Mouse (Mus musculus): ENCODE measurements around the gene Dcun1d4. TPM values are rescaled to one million over a fixed set of nuclear protein-coding genes. Genes with fewer than 3 reads are reported as not detected.
A peak's percentile ranks its signal among the peaks of the same experiment; 100 is the strongest.
"Not testable (repeated sequence)": the region's sequence is repeated elsewhere in the genome, so short reads cannot be mapped to it uniquely, and the experiment has no call there.

Gene Dcun1d4
- total RNA-seq (2015; ENCODE audit: low replicate concordance) (1.3 and 5.4 TPM in 2 replicates), total RNA-seq (2017; ENCODE audit: low replicate concordance) (0.77 and 1.7 TPM in 2 replicates)

GRCm38 (mm10) chr5:73480700-73481099, at the start of gene Dcun1d4:
Dcun1d4 (plus strand) TSS chr5:73481000.
- ATAC-seq (replicated peaks; ENCODE audit: low FRiP score, poor library complexity, severe bottlenecking), result no peak

GRCm38 (mm10) chr5:73431581-73431980, 49.2 kb upstream of the Dcun1d4 start:
- no peak for ATAC-seq (replicated peaks; ENCODE audit: low FRiP score, poor library complexity, severe bottlenecking)

GRCm38 (mm10) chr5:73432805-73433204, 48.0 kb upstream of the Dcun1d4 start:
- ATAC-seq (replicated peaks; ENCODE audit: low FRiP score, poor library complexity, severe bottlenecking), result no peak

GRCm38 (mm10) chr5:73434764-73435163, 46.0 kb upstream of the Dcun1d4 start:
- ATAC-seq (replicated peaks; ENCODE audit: low FRiP score, poor library complexity, severe bottlenecking), result no peak

GRCm38 (mm10) chr5:73442176-73442575, 38.6 kb upstream of the Dcun1d4 start:
- ATAC-seq (replicated peaks; ENCODE audit: low FRiP score, poor library complexity, severe bottlenecking), result no peak

GRCm38 (mm10) chr5:73450276-73450675, 30.5 kb upstream of the Dcun1d4 start:
- no peak for ATAC-seq (replicated peaks; ENCODE audit: low FRiP score, poor library complexity, severe bottlenecking)

GRCm38 (mm10) chr5:73454502-73455306, 26.1 kb upstream of the Dcun1d4 start:
- no peak for ATAC-seq (replicated peaks; ENCODE audit: low FRiP score, poor library complexity, severe bottlenecking)

- no peak for ATAC-seq (replicated peaks; ENCODE audit: low FRiP score, poor library complexity, severe bottlenecking)
These were observed 25.5 kb upstream of the Dcun1d4 start for GRCm38 (mm10) chr5:73455307-73455687.

GRCm38 (mm10) chr5:73468462-73469433, 12.1 kb upstream of the Dcun1d4 start:
- ATAC-seq (replicated peaks; ENCODE audit: low FRiP score, poor library complexity, severe bottlenecking), result no peak

- ATAC-seq (replicated peaks; ENCODE audit: low FRiP score, poor library complexity, severe bottlenecking), result no peak
These were observed 6.1 kb upstream of the Dcun1d4 start for GRCm38 (mm10) chr5:73474412-73475405.

- ATAC-seq (replicated peaks; ENCODE audit: low FRiP score, poor library complexity, severe bottlenecking), result no peak
These were observed 601 bp downstream of the Dcun1d4 start for GRCm38 (mm10) chr5:73481401-73481800.

- ATAC-seq (replicated peaks; ENCODE audit: low FRiP score, poor library complexity, severe bottlenecking), result not testable (repeated sequence)
These were observed 1.6 kb downstream of the Dcun1d4 start for GRCm38 (mm10) chr5:73482381-73482780.

- ATAC-seq (replicated peaks; ENCODE audit: low FRiP score, poor library complexity, severe bottlenecking), result no peak
These were observed 3.3 kb downstream of the Dcun1d4 start for GRCm38 (mm10) chr5:73484016-73484615.

- ATAC-seq (replicated peaks; ENCODE audit: low FRiP score, poor library complexity, severe bottlenecking), result no peak
These were observed 5.7 kb downstream of the Dcun1d4 start for GRCm38 (mm10) chr5:73486451-73486850.

- no peak for ATAC-seq (replicated peaks; ENCODE audit: low FRiP score, poor library complexity, severe bottlenecking)
These were observed 9.1 kb downstream of the Dcun1d4 start for GRCm38 (mm10) chr5:73489915-73490314.

- peak; percentile 99 for ATAC-seq (replicated peaks; ENCODE audit: low FRiP score, poor library complexity, severe bottlenecking)
These were observed 9.8 kb downstream of the Dcun1d4 start for GRCm38 (mm10) chr5:73490596-73491073.

- ATAC-seq (replicated peaks; ENCODE audit: low FRiP score, poor library complexity, severe bottlenecking), result no peak
These were observed 10.5 kb downstream of the Dcun1d4 start for GRCm38 (mm10) chr5:73491074-73491836.
